Mouse (Mus musculus): ENCODE results near the gene Lhfpl5. TPM values are rescaled to one million over a fixed set of nuclear protein-coding genes. Genes with fewer than 3 reads are reported as not detected.
"Not testable (repeated sequence)": the region's sequence is repeated elsewhere in the genome, so short reads cannot be mapped to it uniquely, and the experiment has no call there.

Lhfpl5 gene
- total RNA-seq (2015) (not detected in 2 replicates), total RNA-seq (2017) (not detected in 2 replicates)

DNA sequence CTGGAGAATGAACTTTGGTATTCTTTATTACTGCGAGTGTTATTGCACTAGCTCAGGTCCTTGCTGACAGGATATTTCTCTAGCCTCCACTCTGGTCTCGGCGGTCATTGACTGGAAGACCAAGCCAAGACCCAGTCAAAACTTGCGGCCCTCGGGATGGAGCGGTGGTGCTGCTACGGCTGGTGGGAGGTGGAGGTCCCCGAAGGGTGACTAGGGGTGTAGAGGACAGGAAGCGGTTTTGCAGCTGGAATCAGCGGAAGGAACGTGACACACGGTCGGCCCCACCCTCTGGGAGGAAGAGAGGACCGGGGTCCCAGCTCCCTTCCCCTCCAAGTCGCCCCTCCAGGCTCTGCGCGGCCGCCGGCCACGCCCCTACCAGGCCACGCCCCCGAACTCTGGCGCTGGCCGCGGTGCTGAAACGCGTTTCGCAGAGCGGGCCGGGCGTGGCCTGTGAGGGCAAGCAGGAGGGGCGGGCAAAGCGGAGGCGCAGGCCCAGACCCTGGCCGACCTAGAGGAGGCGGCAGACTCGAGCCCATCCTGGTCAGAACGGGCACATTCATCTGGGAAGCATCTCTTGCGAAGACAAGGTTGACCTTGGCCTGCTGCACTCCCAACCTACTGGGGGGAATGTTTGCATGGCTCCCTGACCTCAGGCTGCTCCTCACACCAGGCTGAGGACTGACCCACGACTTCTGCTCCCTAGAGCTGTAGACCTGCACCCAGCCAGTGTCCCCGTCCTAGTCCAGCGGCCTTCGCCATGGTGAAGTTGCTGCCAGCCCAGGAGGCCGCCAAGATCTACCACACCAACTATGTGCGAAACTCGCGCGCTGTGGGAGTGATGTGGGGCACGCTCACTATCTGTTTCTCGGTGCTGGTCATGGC, at the start of gene Lhfpl5:
Lhfpl5 (plus strand) TSS at position 398 of the 882 bp plus-strand sequence.
- peak; percentile 91 for ATAC-seq (replicated peaks; ENCODE audit: poor library complexity)

DNA sequence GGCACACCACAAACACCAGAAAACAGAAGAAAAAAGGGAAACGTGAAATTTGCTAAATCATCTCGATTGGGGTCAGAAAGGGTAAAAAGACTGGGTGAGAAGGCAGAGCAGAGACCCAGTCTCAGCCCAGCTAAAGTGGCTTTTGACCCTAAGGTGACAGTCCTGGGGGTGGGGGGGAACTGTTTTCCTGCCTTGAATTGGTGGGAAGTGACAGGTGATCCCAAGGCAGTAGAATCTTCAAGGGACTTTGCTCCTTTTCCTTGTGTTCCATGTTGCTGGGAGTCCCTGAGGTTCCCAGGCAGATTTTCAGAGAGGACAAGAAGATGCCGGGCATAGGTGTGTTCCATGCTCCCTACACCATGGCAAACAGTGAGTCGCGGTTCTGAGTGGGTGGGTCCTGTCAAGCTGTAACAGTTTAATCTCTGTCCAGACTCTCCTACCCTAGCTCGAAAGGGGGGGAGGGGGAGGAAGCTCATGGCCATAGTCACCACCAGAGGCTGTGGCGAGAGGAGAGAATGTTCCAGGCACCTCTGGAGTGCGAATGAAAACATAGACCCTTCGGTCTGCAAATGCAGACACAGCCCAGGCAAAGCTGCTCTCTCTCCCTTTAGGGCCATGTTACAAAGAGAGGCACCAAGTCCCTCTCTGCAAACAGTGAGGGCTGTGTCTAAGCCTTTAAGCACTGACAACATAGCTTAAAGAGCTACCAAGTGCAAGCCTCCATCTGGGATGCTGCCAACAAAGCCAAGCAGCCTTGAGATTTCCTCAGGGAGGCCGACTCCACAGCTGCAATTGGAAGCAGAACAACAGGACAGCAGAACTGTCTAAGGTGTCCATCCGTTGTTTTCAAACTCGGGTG, 48.0 kb upstream of the Lhfpl5 start:
- no peak for ATAC-seq (replicated peaks; ENCODE audit: poor library complexity)

- peak; percentile 78 for ATAC-seq (replicated peaks; ENCODE audit: poor library complexity)
These were observed 47.4 kb upstream of the Lhfpl5 start for GRCm38 (mm10) chr17:28528043-28528351.

GRCm38 (mm10) chr17:28529116-28529515, 46.3 kb upstream of the Lhfpl5 start:
- no peak for ATAC-seq (replicated peaks; ENCODE audit: poor library complexity)

DNA sequence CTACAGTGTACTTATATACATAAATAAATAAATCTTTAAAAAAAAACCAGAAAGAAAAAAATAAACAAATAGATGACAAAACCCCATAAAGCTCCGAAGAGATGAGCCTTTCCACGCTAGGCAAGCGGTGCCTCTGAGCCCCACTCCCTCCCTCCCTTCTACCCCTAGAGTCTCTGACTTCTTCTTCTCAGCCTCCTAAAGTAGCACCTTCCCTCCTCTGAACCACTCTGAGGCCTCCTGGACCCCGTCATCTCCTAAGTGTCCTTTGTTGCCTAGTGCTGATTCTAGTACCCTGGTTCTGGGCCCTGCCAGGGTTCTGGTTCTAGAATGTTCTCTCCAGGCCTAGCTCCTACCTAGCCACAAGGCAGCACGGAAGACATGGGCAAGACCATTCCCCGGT, 44.9 kb upstream of the Lhfpl5 start, which contains the start of gene Armc12:
Armc12 (plus strand) TSS at position 301 of the 400 bp plus-strand sequence.
- no peak for ATAC-seq (replicated peaks; ENCODE audit: poor library complexity)

DNA sequence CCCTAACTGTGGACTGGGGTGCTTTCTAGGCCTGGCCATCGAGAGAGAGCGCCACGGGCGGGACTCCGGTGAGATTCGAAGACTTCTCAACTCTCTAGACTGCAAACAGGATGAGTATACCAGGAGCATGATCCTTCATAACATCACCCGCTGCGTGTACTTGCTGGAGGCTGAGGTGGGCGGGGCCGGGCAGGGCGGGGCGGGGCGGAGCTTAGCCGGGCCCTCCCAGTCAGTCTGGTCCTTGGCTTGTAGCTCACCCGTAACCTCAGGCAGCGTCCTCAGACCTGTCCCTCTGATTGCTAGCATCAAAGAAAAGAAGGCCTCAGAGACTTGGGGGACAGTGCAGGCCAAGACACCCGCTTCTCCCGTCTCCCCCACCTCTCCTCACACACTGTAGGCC, 43.5 kb upstream of the Lhfpl5 start:
- peak; percentile 51 for ATAC-seq (replicated peaks; ENCODE audit: poor library complexity)

DNA sequence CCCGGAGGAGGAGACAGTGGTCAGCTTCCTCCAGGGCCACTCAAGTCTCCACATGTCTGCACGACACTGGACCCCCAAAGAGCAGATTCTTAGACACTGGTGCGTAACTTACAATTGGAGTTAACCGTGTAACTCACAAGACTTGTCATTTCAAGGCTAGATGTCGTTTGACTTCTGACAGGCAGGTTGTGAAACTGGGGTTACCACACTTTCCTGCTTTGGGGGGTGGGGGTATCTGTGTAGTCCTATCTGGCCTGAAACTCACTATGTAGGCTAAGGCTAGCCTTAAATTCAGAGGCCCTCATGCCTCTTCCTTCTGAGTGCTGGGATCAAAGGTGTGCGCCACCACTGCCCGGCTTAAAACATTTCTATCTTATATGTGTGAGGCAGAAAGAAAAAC, 42.9 kb upstream of the Lhfpl5 start:
- peak; percentile 53 for ATAC-seq (replicated peaks; ENCODE audit: poor library complexity)

GRCm38 (mm10) chr17:28533327-28533726, 42.1 kb upstream of the Lhfpl5 start:
- ATAC-seq (replicated peaks; ENCODE audit: poor library complexity): no peak

DNA sequence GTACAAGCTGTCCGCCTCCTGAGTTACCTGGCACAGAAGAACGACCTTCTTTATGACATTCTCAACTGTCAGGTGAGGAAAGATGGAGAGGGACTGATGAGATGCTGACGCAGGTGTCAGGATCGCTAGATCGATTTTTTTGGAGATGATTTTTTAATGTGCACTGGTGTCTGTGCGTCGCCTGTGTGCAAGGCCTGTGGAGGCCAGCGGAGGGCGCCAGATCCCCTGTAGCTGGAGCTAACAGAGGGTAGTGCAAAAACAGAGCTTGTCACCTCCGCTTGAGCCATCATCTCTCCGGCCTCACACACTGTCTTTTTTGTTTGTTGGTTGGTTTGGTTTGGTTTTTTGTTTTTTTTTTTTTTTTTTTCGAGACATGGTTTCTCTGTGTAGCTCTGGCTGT, 37.6 kb upstream of the Lhfpl5 start:
- no peak for ATAC-seq (replicated peaks; ENCODE audit: poor library complexity)

- ATAC-seq (replicated peaks; ENCODE audit: poor library complexity): no peak
These were observed 28.5 kb upstream of the Lhfpl5 start for GRCm38 (mm10) chr17:28546925-28547324.

- ATAC-seq (replicated peaks; ENCODE audit: poor library complexity): no peak
These were observed 26.9 kb upstream of the Lhfpl5 start for GRCm38 (mm10) chr17:28548550-28548949.

GRCm38 (mm10) chr17:28549111-28549510, 26.3 kb upstream of the Lhfpl5 start, which contains the start of gene Clpsl2:
Gene Clpsl2, plus strand, starts transcription at chr17:28549411.
- ATAC-seq (replicated peaks; ENCODE audit: poor library complexity): no peak

DNA sequence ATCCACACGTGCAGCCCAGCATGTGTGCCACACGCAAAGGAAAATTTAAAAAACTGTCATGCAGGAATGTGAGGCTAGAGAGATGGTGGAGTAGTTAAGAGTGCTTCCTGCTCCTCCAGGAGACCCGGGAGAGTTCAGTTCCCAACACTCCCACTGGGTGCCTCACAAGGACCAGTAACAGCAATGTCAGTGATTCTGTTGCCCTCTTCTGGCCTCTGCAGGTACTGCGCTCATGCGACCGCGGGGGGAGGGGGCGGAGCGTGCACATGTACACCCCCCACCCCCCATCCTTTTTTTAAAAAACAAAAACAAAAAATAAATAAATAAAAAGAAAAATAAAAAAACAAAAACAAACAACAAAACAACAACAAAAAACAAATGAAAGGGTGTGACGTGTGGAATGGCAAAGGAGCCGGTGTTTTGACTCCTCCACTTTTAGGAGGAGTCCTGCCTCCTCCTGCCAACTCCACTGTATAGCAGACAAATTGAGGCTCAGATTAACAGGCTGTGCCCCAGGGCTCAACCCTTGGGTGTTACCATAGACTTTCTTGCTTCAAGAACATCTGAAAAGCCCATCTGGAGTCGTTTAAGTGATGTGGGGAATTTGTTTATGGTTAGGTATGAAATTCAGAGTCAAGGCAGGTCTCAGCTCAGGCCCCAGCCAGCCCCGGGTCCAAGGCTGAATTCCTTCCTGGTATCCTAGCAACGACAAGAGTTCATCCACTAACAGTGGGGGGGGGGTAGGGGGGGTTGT, 22.2 kb upstream of the Lhfpl5 start:
- ATAC-seq (replicated peaks; ENCODE audit: poor library complexity): peak; percentile 76

DNA sequence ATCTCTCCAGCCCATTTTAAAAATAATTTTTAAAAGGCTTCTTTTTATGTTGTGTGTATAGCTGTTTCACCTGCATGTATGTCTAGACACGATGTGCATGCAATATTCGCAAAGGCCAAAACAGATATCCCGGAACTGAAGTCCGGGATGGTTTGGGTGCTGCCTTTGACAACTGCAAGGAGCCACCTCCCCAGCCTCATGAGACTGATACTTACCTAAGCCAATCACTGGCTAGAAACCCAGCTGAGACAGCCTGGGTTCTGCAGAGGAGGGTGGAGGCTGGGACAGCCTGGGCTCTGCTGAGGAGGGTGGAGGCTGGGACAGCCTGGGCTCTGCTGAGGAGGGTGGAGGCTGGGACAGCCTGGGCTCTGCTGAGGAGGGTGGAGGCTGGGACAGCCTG, 21.4 kb upstream of the Lhfpl5 start:
- not testable (repeated sequence) for ATAC-seq (replicated peaks; ENCODE audit: poor library complexity)

DNA sequence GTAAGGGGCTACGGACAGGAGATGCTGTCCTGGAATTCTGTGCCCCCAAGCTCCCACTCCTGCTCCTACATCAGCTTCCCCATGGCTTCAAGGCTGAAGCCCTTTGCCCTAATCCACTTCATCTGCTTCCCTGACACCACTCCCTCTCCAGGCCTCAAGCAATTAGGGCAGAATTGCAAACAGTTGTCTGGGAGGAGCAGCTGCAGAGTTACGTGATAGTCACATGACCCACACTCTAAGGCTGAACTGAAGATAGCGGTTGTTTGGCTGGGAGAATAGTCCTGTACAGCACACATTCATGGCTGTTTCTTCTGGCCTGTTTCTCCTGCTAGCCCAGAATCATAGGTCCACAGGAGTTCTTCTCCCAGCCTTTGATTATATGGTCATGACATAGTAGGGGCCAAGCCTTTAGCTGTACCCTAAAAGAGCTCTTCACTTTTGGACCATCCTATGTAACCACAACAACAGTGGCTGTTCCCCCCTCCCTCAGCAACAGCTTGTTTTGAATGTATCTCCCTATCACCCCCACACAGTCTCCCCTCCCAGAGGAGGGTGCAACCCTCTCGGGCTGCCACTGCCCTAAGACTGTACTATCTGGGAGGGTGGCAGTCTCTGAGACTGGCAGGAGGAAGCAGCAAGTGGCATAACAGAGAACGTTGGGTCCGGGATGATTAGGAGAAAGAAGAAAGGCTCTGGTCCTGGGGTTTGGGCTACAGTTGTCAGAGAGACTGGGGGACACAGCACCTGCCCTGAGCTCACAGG, 18.6 kb upstream of the Lhfpl5 start:
- peak; percentile 73 for ATAC-seq (replicated peaks; ENCODE audit: poor library complexity)

DNA sequence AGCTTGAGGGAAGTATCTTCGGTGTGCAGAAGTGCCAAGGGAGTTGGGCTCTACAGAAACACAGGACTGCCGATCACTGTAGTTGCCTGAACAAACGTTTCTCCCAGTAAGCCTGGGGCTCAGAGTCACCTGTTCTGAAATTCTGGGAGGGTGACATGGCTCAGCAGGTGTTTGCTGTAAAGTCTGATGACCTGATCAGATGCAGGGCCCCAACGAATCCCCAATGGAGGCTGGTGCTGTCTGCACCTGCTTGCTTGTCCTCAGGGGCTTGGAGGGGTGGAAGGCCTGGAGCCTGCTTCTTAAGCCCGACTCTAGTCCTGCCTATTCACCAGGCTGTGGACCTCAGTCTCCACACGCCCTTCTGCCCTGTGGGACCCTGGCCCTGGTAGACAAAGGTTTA, 17.7 kb upstream of the Lhfpl5 start:
- no peak for ATAC-seq (replicated peaks; ENCODE audit: poor library complexity)

GRCm38 (mm10) chr17:28560598-28560997, 14.8 kb upstream of the Lhfpl5 start, which contains the start of gene Clps:
Gene Clps, minus strand, starts transcription at chr17:28560766.
- no peak for ATAC-seq (replicated peaks; ENCODE audit: poor library complexity)

DNA sequence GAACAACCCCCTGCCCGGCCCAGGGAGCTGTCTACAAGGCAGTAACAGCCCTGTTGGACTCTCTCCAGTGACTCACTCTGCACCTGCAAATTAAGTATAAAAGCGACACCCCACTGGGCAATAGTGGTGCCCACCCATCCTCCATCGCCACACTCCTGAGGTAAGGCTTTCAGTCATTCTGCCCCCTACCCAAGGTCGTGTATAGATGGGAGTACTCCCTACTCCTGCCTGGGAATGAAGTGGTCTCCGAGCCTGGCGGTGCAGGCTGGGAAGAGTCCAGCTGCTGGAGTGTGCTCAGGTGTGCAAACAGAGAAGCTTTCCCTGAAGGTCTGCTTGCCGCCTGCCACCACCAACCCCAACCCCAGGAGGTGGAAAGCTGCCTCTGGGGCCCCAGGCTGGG, 13.8 kb upstream of the Lhfpl5 start:
- no peak for ATAC-seq (replicated peaks; ENCODE audit: poor library complexity)

- no peak for ATAC-seq (replicated peaks; ENCODE audit: poor library complexity)
These were observed 10.3 kb upstream of the Lhfpl5 start for GRCm38 (mm10) chr17:28565181-28565580.

GRCm38 (mm10) chr17:28567541-28567940, 7.9 kb upstream of the Lhfpl5 start:
- ATAC-seq (replicated peaks; ENCODE audit: poor library complexity): no peak

Measured in megakaryocyte progenitor cell, adult 5-6 weeks (primary cell).